Mouse (Mus musculus) MEL (cell line): ENCODE measurements around the gene Slc22a17.

ENCODE experiments used
- E2F4 ChIP-seq: IDR thresholded peaks from 2 replicates; pipeline ENCODE4 v1.6.1; 2011; ENCODE audit warnings: low read depth, low read length, improper control_type of control experiment, borderline replicate concordance
- RCOR1 ChIP-seq: IDR thresholded peaks from 2 replicates; pipeline ENCODE4 v1.6.1; 2012; ENCODE audit warnings: low read depth, mild to moderate bottlenecking, inconsistent platforms, low read length, improper control_type of control experiment
- ZNF384 ChIP-seq: IDR thresholded peaks from 2 replicates; pipeline ENCODE4 v1.6.1; 2012; ENCODE audit warnings: low read depth, mild to moderate bottlenecking, inconsistent platforms, low read length, improper control_type of control experiment

- TF ChIP-seq E2F4 (no peak), ZNF384 (no peak), RCOR1 (no peak)
These were observed 12.5 kb downstream of the Slc22a17 start for GRCm38 (mm10) chr14:54900383-54900782.
